Mouse (Mus musculus): ENCODE measurements at regions not wholly inside any gene's neighbourhood (a gene's known extent, or its start where the extent isn't known, plus 50 kb on each side); places are given as distances from the start of the nearest gene placed in this dataset.

DNA sequence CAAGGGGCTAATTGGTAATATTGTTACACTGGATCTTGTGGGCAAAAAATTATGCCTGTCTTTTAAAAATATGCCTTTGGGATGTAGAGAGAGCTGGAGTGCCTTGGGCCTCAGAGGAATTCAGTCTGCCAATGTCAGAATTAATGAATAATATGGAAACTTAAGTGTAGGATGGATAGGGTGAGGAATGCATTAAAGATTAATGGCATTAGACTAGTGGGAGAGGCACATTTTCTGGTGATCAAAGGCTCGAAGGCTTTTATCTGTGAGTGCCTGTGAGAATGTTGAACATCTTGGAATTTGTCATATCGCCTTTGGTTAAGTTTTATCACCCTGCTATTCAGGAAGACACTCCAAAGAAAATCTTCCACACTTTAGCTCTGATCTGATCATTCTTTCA is 146.7 kb upstream of the Fam19a1 start:
- Histone ChIP-seq H3K4me3 (ENCODE audit: insufficient read depth in 1 of 2, low read depth in 1 of 2, low read length in 2 of 2, poor library complexity in 1 of 2, severe bottlenecking in 1 of 2) (no peak overlapping the region), H3K27ac (ENCODE audit: insufficient read depth, low read depth, low read length, poor library complexity, severe bottlenecking) (no peak overlapping the region), H3K9me3 (ENCODE audit: control insufficient read depth, insufficient read depth, low read depth, low read length) (no peaks in the 10 kb centered on the region), H3K9ac (ENCODE audit: insufficient read depth, low read depth, low read length, poor library complexity, severe bottlenecking) (no peak overlapping the region), H3K36me3 (ENCODE audit: control insufficient read depth, insufficient read depth, low read length, poor library complexity, severe bottlenecking) (no peaks in the 10 kb centered on the region), H3K4me1 (ENCODE audit: control insufficient read depth in 2 of 2, insufficient read depth in 2 of 2, low read length in 2 of 2, poor library complexity in 1 of 2) (no peaks in the 10 kb centered on the region)
- no peak for TF ChIP-seq ZC3H11A (IDR thresholded peaks at IDR 0.05; ENCODE audit: borderline replicate concordance, low read depth, low read length)
- no peak for TF ChIP-seq ZNF384 (IDR thresholded peaks at IDR 0.05; ENCODE audit: low read depth, low read length)
- TF ChIP-seq HCFC1 (IDR thresholded peaks at IDR 0.05; ENCODE audit: borderline replicate concordance, insufficient read depth, low read length), result no peak
- TF ChIP-seq MAFK (IDR thresholded peaks at IDR 0.05; ENCODE audit: insufficient read depth, low read depth, low read length), result no peak
- TF ChIP-seq CHD2 (IDR thresholded peaks at IDR 0.05; ENCODE audit: low read depth, low read length), result no peak
- no peak for DNase-seq (ENCODE audit: low read depth, low spot score)
- in situ Hi-C loops (cut with MboI; ENCODE audit: low sequenced_read_pairs in 2 of 2, unreplicated experiment in 2 of 2), result no loop called here

DNA sequence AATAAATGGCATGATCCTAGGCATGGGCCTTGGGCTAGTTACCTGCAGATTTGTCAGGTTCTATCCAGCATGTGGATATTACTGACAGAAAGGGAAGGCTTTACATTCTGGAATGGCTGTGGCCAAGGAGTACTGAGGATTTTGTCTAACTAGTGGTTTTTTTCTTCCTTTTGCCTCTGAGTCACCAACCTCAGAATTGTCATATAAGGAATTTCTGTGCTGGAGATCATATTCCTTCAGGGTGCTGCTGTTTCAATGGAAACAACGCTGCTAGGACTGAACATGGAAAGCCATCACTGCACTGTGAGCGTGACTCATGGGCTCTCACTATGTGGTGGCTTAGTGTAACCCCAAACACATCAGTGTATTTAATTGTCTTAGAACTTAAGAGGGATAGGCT is 137.0 kb upstream of the Fam19a1 start:
- H3K4me3 ChIP-seq (ENCODE audit: insufficient read depth in 1 of 2, low read depth in 1 of 2, low read length in 2 of 2, poor library complexity in 1 of 2, severe bottlenecking in 1 of 2), result no peak overlapping the region
- H3K36me3 ChIP-seq (ENCODE audit: control insufficient read depth, insufficient read depth, low read length, poor library complexity, severe bottlenecking), result no peaks in the 10 kb centered on the region
- DNase-seq (ENCODE audit: low read depth, low spot score), result no peak
- H3K27ac ChIP-seq (ENCODE audit: insufficient read depth, low read depth, low read length, poor library complexity, severe bottlenecking), result no peak overlapping the region
- H3K9ac ChIP-seq (ENCODE audit: insufficient read depth, low read depth, low read length, poor library complexity, severe bottlenecking), result no peak overlapping the region
- TF ChIP-seq CHD2 (IDR thresholded peaks at IDR 0.05; ENCODE audit: low read depth, low read length) (no peak), MAFK (IDR thresholded peaks at IDR 0.05; ENCODE audit: insufficient read depth, low read depth, low read length) (no peak), HCFC1 (IDR thresholded peaks at IDR 0.05; ENCODE audit: borderline replicate concordance, insufficient read depth, low read length) (no peak)
- H3K9me3 ChIP-seq (ENCODE audit: control insufficient read depth, insufficient read depth, low read depth, low read length), result no peaks in the 10 kb centered on the region
- in situ Hi-C loops (cut with MboI; ENCODE audit: low sequenced_read_pairs in 2 of 2, unreplicated experiment in 2 of 2), result no loop called here
- H3K4me1 ChIP-seq (ENCODE audit: control insufficient read depth in 2 of 2, insufficient read depth in 2 of 2, low read length in 2 of 2, poor library complexity in 1 of 2), result no peaks in the 10 kb centered on the region

DNA sequence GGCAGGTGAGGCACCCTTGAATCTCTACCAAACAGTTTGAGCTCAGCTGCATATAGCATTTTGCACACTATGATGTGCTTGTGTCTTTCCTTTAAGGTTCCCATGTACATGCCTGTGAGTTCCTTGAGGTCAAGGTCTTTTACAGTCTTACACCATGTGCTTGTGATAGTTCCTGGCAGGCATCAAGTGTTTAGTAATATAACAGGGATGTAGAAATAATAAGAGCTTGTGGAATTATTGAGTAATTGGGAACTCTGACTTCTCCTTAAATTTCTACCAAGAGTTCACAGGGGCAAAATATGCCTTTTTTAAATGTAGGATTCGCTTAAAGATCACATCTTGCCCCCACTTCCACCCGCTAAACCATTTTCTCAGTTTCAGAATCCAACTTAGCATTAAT is 115.9 kb upstream of the Fam19a1 start:
- no peak overlapping the region for H3K9ac ChIP-seq (ENCODE audit: insufficient read depth, low read depth, low read length, poor library complexity, severe bottlenecking)
- no peak overlapping the region for H3K27ac ChIP-seq (ENCODE audit: insufficient read depth, low read depth, low read length, poor library complexity, severe bottlenecking)
- no peak overlapping the region for H3K4me3 ChIP-seq (ENCODE audit: insufficient read depth in 1 of 2, low read depth in 1 of 2, low read length in 2 of 2, poor library complexity in 1 of 2, severe bottlenecking in 1 of 2)
- no peak for DNase-seq (ENCODE audit: low read depth, low spot score)
- H3K9me3 ChIP-seq (ENCODE audit: control insufficient read depth, insufficient read depth, low read depth, low read length), result no peaks in the 10 kb centered on the region; the same call in 1 of the 2 replicates
- H3K4me1 ChIP-seq (ENCODE audit: control insufficient read depth in 2 of 2, insufficient read depth in 2 of 2, low read length in 2 of 2, poor library complexity in 1 of 2), result no peaks in the 10 kb centered on the region
- in situ Hi-C loops (cut with MboI; ENCODE audit: low sequenced_read_pairs in 2 of 2, unreplicated experiment in 2 of 2), result no loop called here
- TF ChIP-seq ZC3H11A (IDR thresholded peaks at IDR 0.05; ENCODE audit: borderline replicate concordance, low read depth, low read length) (no peak), MAFK (IDR thresholded peaks at IDR 0.05; ENCODE audit: insufficient read depth, low read depth, low read length) (no peak), HCFC1 (IDR thresholded peaks at IDR 0.05; ENCODE audit: borderline replicate concordance, insufficient read depth, low read length) (no peak), ZNF384 (IDR thresholded peaks at IDR 0.05; ENCODE audit: low read depth, low read length) (no peak), CHD2 (IDR thresholded peaks at IDR 0.05; ENCODE audit: low read depth, low read length) (no peak)
- no peaks in the 10 kb centered on the region for H3K36me3 ChIP-seq (ENCODE audit: control insufficient read depth, insufficient read depth, low read length, poor library complexity, severe bottlenecking)

- DNase-seq (ENCODE audit: low read depth, low spot score), result no peak
- no peak overlapping the region for H3K9ac ChIP-seq (ENCODE audit: insufficient read depth, low read depth, low read length, poor library complexity, severe bottlenecking)
- H3K4me3 ChIP-seq (ENCODE audit: insufficient read depth in 1 of 2, low read depth in 1 of 2, low read length in 2 of 2, poor library complexity in 1 of 2, severe bottlenecking in 1 of 2), result no peak overlapping the region
- H3K27ac ChIP-seq (ENCODE audit: insufficient read depth, low read depth, low read length, poor library complexity, severe bottlenecking), result no peak overlapping the region
- no peaks in the 10 kb centered on the region; the same call in 1 of the 2 replicates for H3K9me3 ChIP-seq (ENCODE audit: control insufficient read depth, insufficient read depth, low read depth, low read length)
- H3K36me3 ChIP-seq (ENCODE audit: control insufficient read depth, insufficient read depth, low read length, poor library complexity, severe bottlenecking), result no peaks in the 10 kb centered on the region
- in situ Hi-C loops (cut with MboI; ENCODE audit: low sequenced_read_pairs in 2 of 2, unreplicated experiment in 2 of 2), result no loop called here
- H3K4me1 ChIP-seq (ENCODE audit: control insufficient read depth in 2 of 2, insufficient read depth in 2 of 2, low read length in 2 of 2, poor library complexity in 1 of 2), result no peaks in the 10 kb centered on the region
- TF ChIP-seq ZNF384 (IDR thresholded peaks at IDR 0.05; ENCODE audit: low read depth, low read length) (no peak), CHD2 (IDR thresholded peaks at IDR 0.05; ENCODE audit: low read depth, low read length) (no peak), MAFK (IDR thresholded peaks at IDR 0.05; ENCODE audit: insufficient read depth, low read depth, low read length) (no peak), HCFC1 (IDR thresholded peaks at IDR 0.05; ENCODE audit: borderline replicate concordance, insufficient read depth, low read length) (no peak), ZC3H11A (IDR thresholded peaks at IDR 0.05; ENCODE audit: borderline replicate concordance, low read depth, low read length) (no peak)
These were observed 115.2 kb upstream of the Fam19a1 start for GRCm38 (mm10) chr6:95997741-95998140.

GRCm38 (mm10) chr6:95999441-95999840 is 113.5 kb upstream of the Fam19a1 start:
- in situ Hi-C loops (cut with MboI; ENCODE audit: low sequenced_read_pairs in 2 of 2, unreplicated experiment in 2 of 2), result no loop called here
- no peak for TF ChIP-seq ZNF384 (IDR thresholded peaks at IDR 0.05; ENCODE audit: low read depth, low read length)
- no peak for TF ChIP-seq HCFC1 (IDR thresholded peaks at IDR 0.05; ENCODE audit: borderline replicate concordance, insufficient read depth, low read length)
- no peak for TF ChIP-seq CHD2 (IDR thresholded peaks at IDR 0.05; ENCODE audit: low read depth, low read length)
- TF ChIP-seq ZC3H11A (IDR thresholded peaks at IDR 0.05; ENCODE audit: borderline replicate concordance, low read depth, low read length), result no peak
- TF ChIP-seq MAFK (IDR thresholded peaks at IDR 0.05; ENCODE audit: insufficient read depth, low read depth, low read length), result no peak
- no peak for DNase-seq (ENCODE audit: low read depth, low spot score)
- Histone ChIP-seq H3K36me3 (ENCODE audit: control insufficient read depth, insufficient read depth, low read length, poor library complexity, severe bottlenecking) (no peaks in the 10 kb centered on the region), H3K9me3 (ENCODE audit: control insufficient read depth, insufficient read depth, low read depth, low read length) (no peaks in the 10 kb centered on the region), H3K4me3 (ENCODE audit: insufficient read depth in 1 of 2, low read depth in 1 of 2, low read length in 2 of 2, poor library complexity in 1 of 2, severe bottlenecking in 1 of 2) (no peak overlapping the region), H3K4me1 (ENCODE audit: control insufficient read depth in 2 of 2, insufficient read depth in 2 of 2, low read length in 2 of 2, poor library complexity in 1 of 2) (no peaks in the 10 kb centered on the region), H3K27ac (ENCODE audit: insufficient read depth, low read depth, low read length, poor library complexity, severe bottlenecking) (no peak overlapping the region), H3K9ac (ENCODE audit: insufficient read depth, low read depth, low read length, poor library complexity, severe bottlenecking) (no peak overlapping the region)
